Mouse (Mus musculus) E14TG2a.4 (cell line): ENCODE measurements at regions not wholly inside any gene's neighbourhood (a gene's known extent, or its start where the extent isn't known, plus 50 kb on each side); places are given as distances from the start of the nearest gene placed in this dataset.

Source experiments
- H3K27me3 ChIP-seq: 2 replicates; pipeline ENCODE4 v1.6.1; 2014; ENCODE audit warnings: low read length, control low read depth; ENCODE audit not compliant: insufficient read depth
- H3K36me3 ChIP-seq: 2 replicates; pipeline ENCODE4 v1.6.1; 2014; ENCODE audit warnings: low read length, control low read depth; ENCODE audit not compliant: insufficient read depth
- H3K4me1 ChIP-seq: replicated peaks from 2 replicates; pipeline ENCODE4 v1.6.1; 2014; ENCODE audit warnings: low read depth, low read length, control low read depth
- H3K4me3 ChIP-seq: replicated peaks from 2 replicates; pipeline ENCODE4 v1.5.1; 2014; ENCODE audit warnings: mild to moderate bottlenecking, low read length
- H3K9me3 ChIP-seq: 2 replicates; pipeline ENCODE4 v1.6.1; 2014; ENCODE audit warnings: low read length, control low read depth
- CTCF ChIP-seq: conservative IDR thresholded peaks from 2 replicates; pipeline ENCODE4 v1.5.1; 2014; ENCODE audit warnings: low read length
- NANOG ChIP-seq: IDR thresholded peaks from 2 replicates; pipeline ENCODE4 v1.6.1; 2014; ENCODE audit warnings: borderline replicate concordance, low read length, mixed read lengths
- POU5F1 ChIP-seq: IDR thresholded peaks from 2 replicates; pipeline ENCODE4 v1.6.1; 2014; ENCODE audit warnings: low read length, borderline replicate concordance

DNA sequence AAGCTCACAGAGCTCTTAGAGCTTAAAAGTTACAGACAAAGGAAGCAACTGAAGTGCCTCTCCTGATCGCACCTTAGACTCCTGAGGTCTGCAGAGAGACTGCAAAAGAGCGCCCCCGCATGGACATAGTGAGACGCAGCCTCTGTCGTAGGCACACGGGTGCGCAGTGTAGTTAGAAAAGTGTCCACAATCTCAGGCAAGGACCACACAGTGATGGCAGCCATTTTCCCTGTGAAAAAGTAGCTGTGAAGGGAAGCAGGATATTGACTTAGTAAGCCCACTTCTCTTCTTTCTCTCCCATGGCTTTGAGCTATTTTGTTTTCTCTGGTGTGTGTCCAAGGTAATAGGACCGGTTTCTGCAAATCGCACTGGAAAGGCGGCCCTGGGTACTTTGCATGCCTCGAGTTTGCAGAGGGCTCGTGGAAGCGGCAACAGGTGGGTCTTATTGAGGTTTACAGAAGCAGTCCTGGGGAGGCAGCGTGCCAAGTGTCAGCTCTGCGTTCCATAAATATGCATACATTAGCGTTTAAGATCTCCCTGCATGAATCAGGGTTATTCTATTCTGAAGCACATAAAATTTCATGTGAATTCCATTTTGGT lies 188.0 kb downstream of the Pax3 start:
- Histone ChIP-seq H3K27me3 (peaks cover 35% of the 10 kb centered on the region), H3K4me3 (no peak overlapping the region), H3K9me3 (0 out of 2 replicates have a peak, but pooled peaks cover 4% of the 10 kb centered on the region), H3K36me3 (no peaks in the 10 kb centered on the region), H3K4me1 (0 out of 2 replicates have a peak, but pooled peaks cover 3% of the 10 kb centered on the region)
- no peak for TF ChIP-seq NANOG
- peak; percentile 79 for TF ChIP-seq CTCF

DNA sequence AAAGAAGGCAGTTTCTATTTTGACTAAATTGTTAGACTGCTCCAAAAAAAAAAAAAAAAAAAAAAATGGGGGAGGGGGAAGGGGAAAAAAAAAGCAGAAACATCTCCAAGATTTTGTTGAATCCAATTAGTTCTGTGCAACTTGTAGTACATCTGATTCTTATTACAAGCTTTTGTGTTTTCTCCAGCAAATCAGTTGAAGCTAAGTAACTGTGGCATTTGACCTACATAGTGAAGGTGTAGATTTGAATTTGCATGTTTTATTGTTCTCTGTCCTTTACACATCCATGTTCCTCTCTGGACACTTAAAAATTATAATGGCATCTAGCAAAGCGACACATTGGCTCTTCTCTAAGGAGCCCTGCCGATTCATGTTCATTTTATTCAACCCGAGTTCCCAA lies 192.6 kb downstream of the Pax3 start:
- Histone ChIP-seq H3K36me3 (no peaks in the 10 kb centered on the region), H3K9me3 (no peaks in the 10 kb centered on the region), H3K27me3 (peaks cover 23% of the 10 kb centered on the region), H3K4me3 (no peak overlapping the region), H3K4me1 (0 out of 2 replicates have a peak, but pooled peaks cover 3% of the 10 kb centered on the region)
- TF ChIP-seq CTCF (no peak), NANOG (no peak), POU5F1 (no peak)

DNA sequence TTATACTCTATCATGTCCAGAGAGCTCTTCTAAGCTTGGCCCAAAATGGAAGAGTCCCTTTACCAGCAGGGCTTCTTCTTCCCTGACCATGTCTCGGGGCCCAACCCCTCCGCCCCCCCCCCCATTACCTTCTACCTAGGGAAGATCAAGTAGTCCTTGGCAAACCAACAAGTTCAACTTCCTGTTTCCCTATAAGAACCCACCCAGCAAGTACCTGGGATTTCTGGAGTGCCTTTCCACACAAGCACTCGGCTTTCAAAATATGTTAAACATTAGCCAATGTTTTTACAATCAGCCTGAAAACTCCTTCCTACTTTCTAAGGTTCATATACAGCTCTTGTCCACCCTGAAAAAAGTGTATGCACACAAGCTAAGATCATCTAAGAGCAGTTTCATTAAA lies 198.2 kb downstream of the Pax3 start:
- no peaks in the 10 kb centered on the region for H3K9me3 ChIP-seq
- H3K36me3 ChIP-seq, result no peaks in the 10 kb centered on the region
- TF ChIP-seq NANOG, result no peak
- no peak for TF ChIP-seq CTCF
- no peak for TF ChIP-seq POU5F1
- H3K4me1 ChIP-seq, result no peaks in the 10 kb centered on the region
- H3K27me3 ChIP-seq, result no peaks in the 10 kb centered on the region; the same call in 1 of the 2 replicates
- no peak overlapping the region for H3K4me3 ChIP-seq

DNA sequence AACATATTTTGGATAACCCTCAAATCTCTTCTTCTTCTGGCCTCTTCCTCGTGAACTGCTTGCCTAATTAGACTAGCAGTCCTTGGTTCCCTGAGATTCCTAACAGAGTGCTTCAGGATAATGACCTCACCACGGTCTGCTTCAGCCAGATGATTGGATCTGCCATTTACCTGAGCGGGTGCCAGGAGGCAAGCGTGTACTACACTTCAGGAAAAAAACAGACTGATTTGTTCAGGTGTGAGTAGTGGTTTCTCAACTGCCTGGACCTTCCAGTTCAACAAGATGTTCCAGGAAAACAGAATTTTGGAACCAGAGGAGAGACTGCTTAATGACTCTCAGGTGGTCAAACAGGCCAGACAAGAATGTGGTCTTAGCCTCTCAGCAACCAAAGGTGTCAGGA lies 215.4 kb downstream of the Pax3 start:
- H3K9me3 ChIP-seq, result no peaks in the 10 kb centered on the region
- no peak overlapping the region for H3K4me3 ChIP-seq
- TF ChIP-seq POU5F1 (no peak), CTCF (no peak), NANOG (no peak)
- peaks cover 19% of the 10 kb centered on the region for H3K27me3 ChIP-seq
- H3K36me3 ChIP-seq, result no peaks in the 10 kb centered on the region
- no peaks in the 10 kb centered on the region for H3K4me1 ChIP-seq

DNA sequence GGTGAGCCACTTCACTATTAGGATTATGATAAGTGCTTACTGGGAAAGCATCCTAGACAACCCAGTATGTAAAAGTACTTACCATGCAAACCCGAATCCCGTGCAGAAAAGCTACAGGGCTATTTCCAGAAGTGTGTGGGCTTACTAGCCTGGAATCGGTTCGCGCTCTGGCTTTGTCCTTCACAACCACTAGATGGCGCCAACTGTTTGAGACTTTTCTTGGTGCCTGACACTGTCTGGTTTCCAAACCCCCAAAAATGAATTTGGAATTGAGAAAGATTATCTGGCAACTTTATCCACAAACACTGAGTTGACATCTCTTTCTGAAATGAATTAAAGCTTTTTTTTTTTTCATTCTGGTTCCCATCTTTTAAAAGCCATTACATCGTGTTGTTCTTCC lies 218.2 kb downstream of the Pax3 start:
- peak; percentile 76 for TF ChIP-seq CTCF
- no peak for TF ChIP-seq POU5F1
- H3K9me3 ChIP-seq, result no peaks in the 10 kb centered on the region
- H3K36me3 ChIP-seq, result no peaks in the 10 kb centered on the region
- peaks cover 45% of the 10 kb centered on the region for H3K27me3 ChIP-seq
- H3K4me1 ChIP-seq, result no peaks in the 10 kb centered on the region
- no peak overlapping the region for H3K4me3 ChIP-seq

DNA sequence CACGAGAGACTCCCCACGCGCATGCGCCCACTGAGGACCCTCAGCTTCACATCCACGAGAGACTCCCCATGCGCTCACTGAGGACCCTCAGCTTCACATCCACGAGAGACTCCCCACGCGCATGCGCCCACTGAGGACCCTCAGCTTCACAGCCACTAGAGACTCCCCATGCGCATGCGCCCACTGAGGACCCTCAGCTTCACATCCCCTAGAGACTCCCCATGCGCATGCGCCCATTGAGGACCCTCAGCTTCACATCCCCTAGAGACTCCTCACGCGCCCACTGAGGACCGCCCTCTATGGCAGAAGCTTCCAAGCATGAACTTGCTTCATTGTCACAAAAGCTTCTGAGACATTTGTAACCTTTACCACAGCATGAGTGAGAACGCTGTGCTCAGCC lies 221.0 kb downstream of the Pax3 start:
- no peaks in the 10 kb centered on the region for H3K36me3 ChIP-seq
- H3K4me1 ChIP-seq, result peaks cover 13% of the 10 kb centered on the region; the same call in 1 of the 2 replicates
- H3K9me3 ChIP-seq, result no peaks in the 10 kb centered on the region
- no peak for TF ChIP-seq NANOG
- no peak for TF ChIP-seq CTCF
- no peak for TF ChIP-seq POU5F1
- peaks cover 49% of the 10 kb centered on the region for H3K27me3 ChIP-seq
- H3K4me3 ChIP-seq, result no peak overlapping the region

DNA sequence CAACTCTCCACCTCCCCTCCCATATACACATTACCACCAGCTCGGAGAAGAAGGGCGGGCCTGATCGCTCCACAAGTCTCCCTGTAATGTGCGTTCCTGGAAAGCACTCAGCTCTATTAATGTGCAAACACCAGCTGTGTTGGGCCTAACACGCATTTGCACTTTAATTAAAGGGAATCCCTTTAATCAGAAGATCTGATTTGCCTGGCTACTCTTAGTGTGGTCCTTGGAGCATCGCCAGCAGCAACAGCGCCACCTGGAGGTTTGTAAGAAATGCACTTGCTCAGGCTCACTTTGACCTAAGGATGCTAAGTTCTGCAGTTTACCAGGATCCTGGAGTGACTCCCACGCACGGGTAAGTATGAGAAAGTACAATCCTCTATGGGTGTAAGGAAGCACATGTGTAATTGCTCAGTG lies 224.6 kb downstream of the Pax3 start:
- Histone ChIP-seq H3K4me1 (peaks cover 13% of the 10 kb centered on the region; the same call in 1 of the 2 replicates), H3K4me3 (no peak overlapping the region), H3K36me3 (no peaks in the 10 kb centered on the region), H3K27me3 (peaks cover 43% of the 10 kb centered on the region), H3K9me3 (no peaks in the 10 kb centered on the region)
- TF ChIP-seq NANOG (no peak; the same call in 1 of the 2 replicates), CTCF (peak; percentile 88)

DNA sequence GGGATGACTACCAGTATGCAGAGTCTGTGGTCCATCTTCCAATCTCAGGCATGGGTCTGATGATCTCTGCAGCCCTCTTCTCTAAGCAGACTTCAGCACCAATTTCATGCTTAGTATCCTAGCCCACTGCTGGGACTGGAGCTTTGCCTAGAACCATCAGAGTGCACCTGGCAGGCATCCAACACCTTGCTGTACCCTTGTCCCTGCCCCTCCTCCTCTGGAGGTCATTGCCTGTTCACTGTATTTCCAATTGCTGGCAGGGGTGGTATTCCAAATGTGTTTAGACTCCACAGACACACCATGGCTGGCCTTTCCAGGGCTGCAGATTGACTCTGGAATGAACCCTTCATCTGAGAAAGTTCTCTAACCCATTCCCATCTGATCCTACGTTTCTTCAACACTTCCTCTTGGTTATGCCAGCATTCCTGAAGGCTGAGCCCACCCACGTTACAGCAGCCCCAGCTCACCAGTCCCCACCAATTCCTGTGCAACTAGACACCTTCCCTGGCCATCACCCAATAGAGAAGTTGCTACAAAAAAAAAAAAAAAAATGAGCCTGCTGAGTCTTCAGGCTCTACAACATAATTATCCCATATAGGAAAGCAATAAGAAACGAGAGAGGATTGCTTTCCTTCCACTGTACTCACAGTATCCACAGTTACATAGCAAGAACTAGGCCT lies 232.1 kb downstream of the Pax3 start:
- peaks cover 5% of the 10 kb centered on the region; the same call in 1 of the 2 replicates for H3K27me3 ChIP-seq
- H3K9me3 ChIP-seq, result no peaks in the 10 kb centered on the region
- no peak overlapping the region for H3K4me3 ChIP-seq
- H3K36me3 ChIP-seq, result no peaks in the 10 kb centered on the region
- no peak for TF ChIP-seq NANOG
- TF ChIP-seq CTCF, result no peak
- no peak for TF ChIP-seq POU5F1
- no peaks in the 10 kb centered on the region for H3K4me1 ChIP-seq

DNA sequence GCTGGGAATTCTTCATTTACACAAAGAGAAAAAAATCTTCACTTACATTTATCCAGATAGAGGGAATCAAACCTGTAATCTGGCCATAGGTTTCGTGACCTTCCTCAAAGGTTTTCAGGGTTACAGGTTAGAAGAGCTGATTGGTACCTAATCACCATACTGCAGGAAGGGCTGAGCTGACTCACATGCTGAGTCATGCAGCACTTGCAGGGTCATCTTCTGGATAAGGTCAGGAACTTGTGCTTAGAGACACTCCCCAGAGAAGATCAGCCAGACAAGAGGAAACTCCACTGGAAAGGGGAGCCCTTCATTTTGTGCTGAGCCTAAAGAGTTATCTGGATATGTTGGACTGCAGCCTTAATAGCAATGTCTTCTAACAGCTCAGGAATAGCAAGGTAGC lies 237.6 kb downstream of the Pax3 start:
- no peak for TF ChIP-seq NANOG
- no peak for TF ChIP-seq CTCF
- no peak for TF ChIP-seq POU5F1
- Histone ChIP-seq H3K36me3 (no peaks in the 10 kb centered on the region), H3K27me3 (no peaks in the 10 kb centered on the region), H3K9me3 (no peaks in the 10 kb centered on the region), H3K4me3 (no peak overlapping the region), H3K4me1 (no peaks in the 10 kb centered on the region)
